Mouse (Mus musculus) forebrain, embryonic 11.5 days (tissue): ENCODE data around the gene Gm10717. TPM values are rescaled to one million over a fixed set of nuclear protein-coding genes. Genes with fewer than 3 reads are reported as not detected.
"Not testable (repeated sequence)": the region's sequence is repeated elsewhere in the genome, so short reads cannot be mapped to it uniquely, and the experiment has no call there.

Source experiments
- ATAC-seq: fragments of 200-750 bp; cut with Nextera tagmentation; replicated peaks from 2 replicates; pipeline ENCODE4 v1.8.0; 2017; ENCODE audit warnings: moderate TSS enrichment; ENCODE audit not compliant: low FRiP score
- DNase-seq: peaks from one replicate; pipeline ENCODE4 v3.0.0-alpha.2; 2017; ENCODE audit warnings: low spot score
- H3K27ac ChIP-seq: fragments of 300-500 bp; sonication (generic); 2 replicates; pipeline ENCODE4 v1.5.1; 2014; ENCODE audit warnings: low read depth, low read length
- H3K27me3 ChIP-seq: fragments of 300-500 bp; sonication (generic); 2 replicates; pipeline ENCODE4 v1.6.1; 2014; ENCODE audit warnings: mild to moderate bottlenecking, low read length, mixed read lengths; ENCODE audit not compliant: control insufficient read depth, insufficient read depth
- H3K36me3 ChIP-seq: fragments of 300-500 bp; sonication (generic); 2 replicates; pipeline ENCODE4 v1.6.1; 2014; ENCODE audit warnings: mild to moderate bottlenecking, low read length, moderate library complexity, mixed read lengths; ENCODE audit not compliant: control insufficient read depth, insufficient read depth
- H3K4me1 ChIP-seq: fragments of 300-500 bp; sonication (generic); replicated peaks from 2 replicates; pipeline ENCODE4 v1.6.1; 2014; ENCODE audit warnings: low read length, mixed read lengths; ENCODE audit not compliant: control insufficient read depth, insufficient read depth
- H3K4me2 ChIP-seq: fragments of 300-500 bp; sonication (generic); 2 replicates; pipeline ENCODE4 v1.6.1; 2014; ENCODE audit warnings: low read depth, mild to moderate bottlenecking, low read length, moderate library complexity, mixed read lengths; ENCODE audit not compliant: severe bottlenecking
- H3K4me3 ChIP-seq: fragments of 300-500 bp; sonication (generic); 2 replicates; pipeline ENCODE4 v1.5.1; 2014; ENCODE audit warnings: low read depth, low read length
- H3K9ac ChIP-seq: fragments of 300-500 bp; sonication (generic); 2 replicates; pipeline ENCODE4 v1.6.1; 2014; ENCODE audit warnings: low read length
- H3K9me3 ChIP-seq: fragments of 300-500 bp; sonication (generic); 2 replicates; pipeline ENCODE4 v1.6.1; 2016; ENCODE audit warnings: low read length, mixed read lengths; ENCODE audit not compliant: control insufficient read depth
- WGBS: fragments of 180-500 bp; shearing (Covaris S2); extraction: QIAGEN DNeasy Blood & Tissue Kit; methylation state at CpG from one replicate; pipeline ENCODE4 v1.1.7; 2014; 5-methylcytosine and 5-hydroxymethylcytosine counted together
- polyA plus RNA-seq: library from polyadenylated mRNA; unstranded; fragments of >200 nt; fragmentation: Nextera tagmentation; extraction: Ambion mirVana; gene quantifications from 2 replicates; pipeline ENCODE4 v1.2.1, GENCODE M21; 2014

Gm10717 gene
- polyA plus RNA-seq, 1 experiment from 2014 or later, result not detected

- H3K9ac ChIP-seq, H3K4me1 ChIP-seq, H3K27me3 ChIP-seq, H3K27ac ChIP-seq, H3K9me3 ChIP-seq, H3K4me2 ChIP-seq, H3K4me3 ChIP-seq, DNase-seq, H3K36me3 ChIP-seq: not testable (repeated sequence)
- ATAC-seq, result peak; percentile 42; the same call in 1 of the 2 replicates
- no CpG with 5 or more reads among the region's 5 CpGs for WGBS
Observed at GRCm38 (mm10) chr9:3009331-3009730, 15.9 kb upstream of the Gm10717 start.

- not testable (repeated sequence) for H3K9me3 ChIP-seq, H3K4me2 ChIP-seq, H3K36me3 ChIP-seq, DNase-seq, H3K4me1 ChIP-seq, ATAC-seq, H3K27me3 ChIP-seq, H3K9ac ChIP-seq, H3K4me3 ChIP-seq, H3K27ac ChIP-seq
- 91% methylated on average over 2 of the region's 7 CpGs for WGBS
Observed at GRCm38 (mm10) chr9:3012054-3012621, 13.1 kb upstream of the Gm10717 start.

- H3K4me2 ChIP-seq, H3K4me1 ChIP-seq, H3K4me3 ChIP-seq, H3K27me3 ChIP-seq, DNase-seq, H3K36me3 ChIP-seq, H3K9me3 ChIP-seq, H3K27ac ChIP-seq, H3K9ac ChIP-seq: not testable (repeated sequence)
- no CpG with 5 or more reads among the region's 11 CpGs for WGBS
- ATAC-seq, result peak; percentile 70
Observed at GRCm38 (mm10) chr9:3012733-3013279, 12.4 kb upstream of the Gm10717 start, which contains the start of gene Gm10721. Gm10721 (plus strand) TSS chr9:3013140.

- not testable (repeated sequence) for H3K36me3 ChIP-seq, DNase-seq, H3K4me1 ChIP-seq, H3K9me3 ChIP-seq, H3K27me3 ChIP-seq, H3K4me2 ChIP-seq, H3K27ac ChIP-seq, H3K4me3 ChIP-seq, ATAC-seq, H3K9ac ChIP-seq
- WGBS, result 63% methylated on average over 4 of the region's 9 CpGs
Observed at GRCm38 (mm10) chr9:3015354-3015753, 9.9 kb upstream of the Gm10717 start, which contains the start of gene Gm10720. Gm10720 (plus strand) TSS chr9:3015654.

- not testable (repeated sequence) for ATAC-seq, H3K4me2 ChIP-seq
- 72% methylated on average over 4 of the region's 6 CpGs for WGBS
Observed at GRCm38 (mm10) chr9:3015896-3016295, 9.3 kb upstream of the Gm10717 start.

GRCm38 (mm10) chr9:3017108-3017507 is 8.1 kb upstream of the Gm10717 start, which contains the start of gene Gm10719:
Gm10719 (plus strand) TSS chr9:3017408.
- not testable (repeated sequence) for ATAC-seq, H3K27me3 ChIP-seq, DNase-seq, H3K4me1 ChIP-seq, H3K9me3 ChIP-seq, H3K9ac ChIP-seq, H3K4me3 ChIP-seq, H3K27ac ChIP-seq, H3K36me3 ChIP-seq, H3K4me2 ChIP-seq
- no CpG with 5 or more reads among the region's 9 CpGs for WGBS

More at GRCm38 (mm10) chr9:3015896-3016295, 9.3 kb upstream of the Gm10717 start:
- not testable (repeated sequence) for H3K9me3 ChIP-seq, DNase-seq, H3K27me3 ChIP-seq, H3K27ac ChIP-seq, H3K4me1 ChIP-seq, H3K4me3 ChIP-seq, H3K36me3 ChIP-seq, H3K9ac ChIP-seq

- 71% methylated on average over 9 of the region's 9 CpGs for WGBS
Observed at GRCm38 (mm10) chr9:3018944-3019343, 6.3 kb upstream of the Gm10717 start.

GRCm38 (mm10) chr9:3019835-3020727 is 5.1 kb upstream of the Gm10717 start:
- not testable (repeated sequence) for H3K9ac ChIP-seq, H3K4me1 ChIP-seq, H3K27ac ChIP-seq, H3K4me3 ChIP-seq, DNase-seq, H3K27me3 ChIP-seq, H3K9me3 ChIP-seq, H3K36me3 ChIP-seq, H3K4me2 ChIP-seq
- ATAC-seq, result peak; percentile 57; the same call in 1 of the 2 replicates
- 72% methylated on average over 11 of the region's 19 CpGs for whole genome bisulfite sequencing

More at GRCm38 (mm10) chr9:3018944-3019343, 6.3 kb upstream of the Gm10717 start:
- not testable (repeated sequence) for H3K9me3 ChIP-seq, H3K4me3 ChIP-seq, DNase-seq, H3K4me1 ChIP-seq, H3K27ac ChIP-seq, H3K36me3 ChIP-seq, H3K4me2 ChIP-seq, ATAC-seq, H3K27me3 ChIP-seq, H3K9ac ChIP-seq
